Mouse (Mus musculus) small intestine, adult 2 months (tissue): ENCODE measurements at regions not wholly inside any gene's neighbourhood (a gene's known extent, or its start where the extent isn't known, plus 50 kb on each side); places are given as distances from the start of the nearest gene placed in this dataset.

Experiments
- CTCF ChIP-seq: fragments of 200-500 bp; IDR thresholded peaks from 2 replicates; pipeline ENCODE4 v1.5.1; 2012; ENCODE audit warnings: low read depth, mild to moderate bottlenecking, control low read depth, inconsistent platforms, low read length, moderate library complexity, mixed read lengths; ENCODE audit not compliant: insufficient replicate concordance, insufficient read length; ENCODE audit errors: extremely low read depth
- POLR2A ChIP-seq: fragments of 200-500 bp; IDR thresholded peaks from 2 replicates; pipeline ENCODE4 v1.6.1; 2012; ENCODE audit warnings: low read depth, mild to moderate bottlenecking, control low read depth, inconsistent platforms, low read length, moderate library complexity

DNA sequence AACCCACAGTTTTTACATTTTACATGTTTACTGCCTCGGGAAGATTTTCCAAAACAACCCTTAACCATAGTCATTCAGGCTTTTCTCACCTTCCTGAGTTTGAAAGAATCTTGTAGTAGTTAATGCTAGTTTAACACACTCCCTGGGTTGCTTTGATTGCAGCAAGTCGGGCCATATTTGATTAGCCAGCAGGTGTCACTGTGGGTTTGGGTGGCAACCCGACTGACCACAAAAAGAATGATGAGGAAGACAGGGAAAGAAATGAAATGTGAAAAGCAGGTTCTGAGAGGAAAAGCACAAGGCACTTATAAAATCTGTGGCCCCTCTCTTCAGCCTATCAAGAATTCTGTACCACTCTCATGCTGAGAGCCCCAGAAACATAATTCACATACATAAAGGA, 335.7 kb upstream of the Ddhd1 start:
- TF ChIP-seq POLR2A = no peak
- peak; percentile 78; the same call in 1 of the 2 replicates for TF ChIP-seq CTCF
